Mouse (Mus musculus) CH12.LX (cell line): Measurements from ENCODE around the gene Armc8. TPM values are rescaled to one million over a fixed set of nuclear protein-coding genes. Genes with fewer than 3 reads are reported as not detected.

Source experiments
- DNase-seq: peaks from one replicate; pipeline ENCODE4 v3.0.0-alpha.2; 2013; ENCODE audit errors: extremely low read depth
- H3K27ac ChIP-seq: 2 replicates; pipeline ENCODE4 v1.5.1; 2012; ENCODE audit warnings: low read depth, mild to moderate bottlenecking, control low read depth, moderate library complexity; ENCODE audit not compliant: insufficient read depth
- H3K27me3 ChIP-seq: replicated peaks from 2 replicates; pipeline ENCODE3; 2012; ENCODE audit warnings: inconsistent platforms
- H3K36me3 ChIP-seq, 2 experiments: replicated peaks in 1 of 2; 2 replicates each; pipeline versions ENCODE3 to v1.6.1; 2012; ENCODE audit warnings: inconsistent platforms in 1 of 2, low read length in 1 of 2, mild to moderate bottlenecking in 1 of 2, mixed read lengths in 1 of 2, moderate library complexity in 1 of 2; ENCODE audit not compliant: control insufficient read depth in 1 of 2, insufficient read depth in 1 of 2
- H3K4me1 ChIP-seq, 2 experiments: 2 replicates each; pipeline ENCODE4 v1.6.1; 2012; ENCODE audit warnings: inconsistent platforms in 1 of 2, moderate library complexity in 1 of 2; ENCODE audit not compliant: insufficient read depth in 2 of 2, control insufficient read depth in 1 of 2
- H3K4me2 ChIP-seq: 2 replicates; pipeline ENCODE4 v1.6.1; 2012; ENCODE audit warnings: low read depth, mild to moderate bottlenecking, control low read depth; ENCODE audit not compliant: poor library complexity, insufficient read depth, severe bottlenecking
- H3K4me3 ChIP-seq, 3 experiments: fragments of 150-350 bp in 1 of 3; sonication (generic) in 1 of 3; replicated peaks in 1 of 3; 2 replicates each; pipeline versions ENCODE3 to v1.5.1; 2011 to 2012; ENCODE audit warnings: low read depth in 2 of 3, low read length in 2 of 3, mild to moderate bottlenecking in 2 of 3, moderate library complexity in 2 of 3, control low read depth in 1 of 3, improper control_type of control experiment in 1 of 3, inconsistent platforms in 1 of 3, mixed read lengths in 1 of 3; ENCODE audit not compliant: poor library complexity in 1 of 3
- H3K79me2 ChIP-seq: replicated peaks from 2 replicates; pipeline ENCODE4 v1.6.1; 2012; ENCODE audit warnings: mild to moderate bottlenecking, moderate library complexity; ENCODE audit not compliant: control insufficient read depth, poor library complexity, insufficient read depth, severe bottlenecking; ENCODE audit errors: extremely low read depth
- H3K9ac ChIP-seq: 2 replicates; pipeline ENCODE4 v1.6.1; 2012; ENCODE audit warnings: low read depth, mild to moderate bottlenecking, control low read depth, moderate library complexity; ENCODE audit not compliant: insufficient read depth
- H3K9me3 ChIP-seq: replicated peaks from 2 replicates; pipeline ENCODE3; 2012; ENCODE audit warnings: low read length, inconsistent platforms, mixed read lengths
- BHLHE40 ChIP-seq: IDR thresholded peaks from 2 replicates; pipeline ENCODE4 v1.6.1; 2011; ENCODE audit warnings: mild to moderate bottlenecking, low read depth, low read length, improper control_type of control experiment
- CHD2 ChIP-seq: IDR thresholded peaks from 2 replicates; pipeline ENCODE4 v1.6.1; 2011; ENCODE audit warnings: low read length, improper control_type of control experiment
- CTCF ChIP-seq, 2 experiments: IDR thresholded peaks in 1 of 2; conservative IDR thresholded peaks in 1 of 2; 2 replicates each; pipeline ENCODE4 v1.5.1; 2011 to 2012; ENCODE audit warnings: low read depth in 2 of 2, low read length in 2 of 2, improper control_type of control experiment in 1 of 2, inconsistent platforms in 1 of 2, mild to moderate bottlenecking in 1 of 2, moderate library complexity in 1 of 2
- E2F4 ChIP-seq: IDR thresholded peaks from 2 replicates; pipeline ENCODE4 v1.6.1; 2011; ENCODE audit warnings: low read depth, low read length, improper control_type of control experiment; ENCODE audit not compliant: insufficient replicate concordance
- HCFC1 ChIP-seq: IDR thresholded peaks from 2 replicates; pipeline ENCODE4 v1.6.1; 2012; ENCODE audit warnings: low read depth, mild to moderate bottlenecking, inconsistent platforms, low read length, improper control_type of control experiment
- IRF4 ChIP-seq: IDR thresholded peaks from 2 replicates; pipeline ENCODE4 v1.6.1; 2014; ENCODE audit warnings: low read depth, mild to moderate bottlenecking, inconsistent platforms, low read length, improper control_type of control experiment
- JUN ChIP-seq: IDR thresholded peaks from 2 replicates; pipeline ENCODE4 v1.6.1; 2011; ENCODE audit warnings: low read depth, mild to moderate bottlenecking, low read length, improper control_type of control experiment, moderate library complexity; ENCODE audit not compliant: insufficient read depth
- JUND ChIP-seq: conservative IDR thresholded peaks from 2 replicates; pipeline ENCODE4 v1.6.1; 2011; ENCODE audit warnings: low read depth, low read length, improper control_type of control experiment
- MAFK ChIP-seq: IDR thresholded peaks from 2 replicates; pipeline ENCODE4 v1.6.1; 2011; ENCODE audit warnings: low read length, improper control_type of control experiment; ENCODE audit not compliant: insufficient replicate concordance
- MAX ChIP-seq: IDR thresholded peaks from 2 replicates; pipeline ENCODE4 v1.6.1; 2011; ENCODE audit warnings: low read length, improper control_type of control experiment
- MEF2A ChIP-seq: IDR thresholded peaks from 2 replicates; pipeline ENCODE4 v1.6.1; 2014; ENCODE audit warnings: low read depth, mild to moderate bottlenecking, inconsistent platforms, low read length, improper control_type of control experiment, borderline replicate concordance
- MXI1 ChIP-seq: IDR thresholded peaks from 2 replicates; pipeline ENCODE4 v1.6.1; 2011; ENCODE audit warnings: mild to moderate bottlenecking, low read depth, low read length, improper control_type of control experiment
- POLR2AphosphoS2 ChIP-seq: IDR thresholded peaks from 2 replicates; pipeline ENCODE4 v1.6.1; 2011; ENCODE audit warnings: low read depth, low read length, improper control_type of control experiment
- RAD21 ChIP-seq: IDR thresholded peaks from 2 replicates; pipeline ENCODE4 v1.6.1; 2011; ENCODE audit warnings: low read depth, mild to moderate bottlenecking, low read length, improper control_type of control experiment, moderate library complexity
- SMC3 ChIP-seq: IDR thresholded peaks from 2 replicates; pipeline ENCODE4 v1.6.1; 2011; ENCODE audit warnings: low read depth, low read length, improper control_type of control experiment
- ZC3H11A ChIP-seq: IDR thresholded peaks from 2 replicates; pipeline ENCODE4 v1.6.1; 2012; ENCODE audit warnings: low read depth, mild to moderate bottlenecking, inconsistent platforms, low read length, improper control_type of control experiment
- dilution Hi-C: fragments of 300-500 bp; cut with MboI; formaldehyde crosslinking; loops from 2 replicates; pipeline ENCODE4 v1.14.3; 2020; ENCODE audit warnings: low sequenced_read_pairs; ENCODE audit not compliant: extremely low pct_unique_long_range_greater_than_20kb, extremely low pct_ligation_motif_present
- in situ Hi-C: fragments of 300-500 bp; cut with MboI; formaldehyde crosslinking; loops from 3 replicates; pipeline ENCODE4 v1.14.3; 2019; ENCODE audit warnings: low sequenced_read_pairs, low pct_ligation_motif_present, low pct_unique_long_range_greater_than_20kb, mixed read lengths
- polyA plus RNA-seq: library from polyadenylated mRNA; unstranded; fragments of >175 nt; gene quantifications from 2 replicates; pipeline ENCODE4 v1.2.1, GENCODE M21; 2012; ENCODE audit warnings: low read depth; ENCODE audit not compliant: insufficient read length
- total RNA-seq, 2 experiments: library from RNA; depleted of rRNA; stranded (reverse); fragments of 300-350 nt in 1 of 2; fragments of >200 nt in 1 of 2; gene quantifications; 2 replicates each; pipeline ENCODE4 v1.2.3; 2012 to 2014

Armc8 gene
- total and polyA plus RNA-seq, 3 experiments: 9.3 to 16.9 (median 15.3) TPM

- Histone ChIP-seq H3K79me2 (no peaks in the 10 kb centered on the region), H3K9me3 (no peaks in the 10 kb centered on the region), H3K27ac (no peak overlapping the region), H3K27me3 (peaks cover 2% of the 10 kb centered on the region), H3K36me3 (no peaks in the 10 kb centered on the region)
- dilution Hi-C loops (no loop called here), in situ Hi-C loops (no loop called here)
- TF ChIP-seq MAX (no peak), HCFC1 (no peak), CHD2 (no peak)
- TF ChIP-seq, all 38 proteins: peak for 0
- Histone ChIP-seq H3K4me1 (0 out of 4 replicates have a peak, but pooled peaks cover 0 to 7% of the 10 kb centered on the region in 2 experiments), H3K9ac (no peak overlapping the region), H3K4me2 (no peak overlapping the region), H3K4me3 (no peak overlapping the region)
- no peak for DNase-seq
These were observed 121.4 kb downstream of the Armc8 start for GRCm38 (mm10) chr9:99447323-99447722.

DNA sequence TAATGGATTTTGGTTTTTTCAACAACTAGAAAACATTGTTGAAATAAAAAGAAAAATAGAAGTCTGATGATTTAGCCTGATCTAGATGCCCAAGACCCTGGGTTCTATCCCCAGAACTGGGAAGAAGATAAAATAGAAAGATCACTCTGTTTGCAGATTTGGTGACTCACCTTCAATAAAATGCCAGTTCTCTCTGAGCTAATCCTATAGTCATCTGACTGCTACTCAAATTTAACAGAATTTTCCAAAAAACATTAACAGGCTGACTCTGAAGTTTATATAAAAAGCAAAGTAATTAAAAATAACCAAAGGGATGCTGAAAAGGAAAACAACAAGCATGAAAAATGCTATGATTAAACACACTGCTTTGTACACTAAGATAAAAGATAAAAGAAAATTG lies 122.4 kb downstream of the Armc8 start:
- H3K9ac ChIP-seq: no peak overlapping the region
- DNase-seq: no peak
- no peaks in the 10 kb centered on the region for H3K36me3 ChIP-seq
- in situ Hi-C loops: no loop called here
- no peak overlapping the region for H3K4me2 ChIP-seq
- TF ChIP-seq MXI1 (no peak), RAD21 (no peak), E2F4 (no peak), BHLHE40 (no peak), IRF4 (no peak), MEF2A (no peak), POLR2AphosphoS2 (no peak), MAX (no peak), ZC3H11A (no peak)
- TF ChIP-seq, all 38 proteins: peak for 0
- dilution Hi-C loops: no loop called here
- Histone ChIP-seq H3K4me3 (no peak overlapping the region), H3K9me3 (no peaks in the 10 kb centered on the region), H3K4me1 (peaks cover 0 to 15% of the 10 kb centered on the region in 2 experiments; a peak in 2 of 4 replicates), H3K79me2 (no peaks in the 10 kb centered on the region), H3K27ac (no peak overlapping the region), H3K27me3 (no peaks in the 10 kb centered on the region)

- TF ChIP-seq JUN (no peak), CTCF (conservative IDR thresholded peaks at IDR 0.05 in 1 of 2, IDR thresholded peaks at IDR 0.05 in 1 of 2; ENCODE audit: low read depth in 2 of 2, low read length in 2 of 2) (peak; percentile 42 to 72; a peak in 3 of 4 replicates), RAD21 (peak; percentile 16), SMC3 (peak; percentile 50), JUND (no peak), MAFK (no peak)
- in situ Hi-C loops (no loop called here), dilution Hi-C loops (no loop called here)
- Histone ChIP-seq H3K4me3 (no peak overlapping the region), H3K36me3 (no peaks in the 10 kb centered on the region), H3K9ac (no peak overlapping the region), H3K27me3 (no peaks in the 10 kb centered on the region), H3K4me2 (peak overlapping the region; percentile 7; the same call in 1 of the 2 replicates), H3K27ac (no peak overlapping the region), H3K79me2 (no peaks in the 10 kb centered on the region), H3K9me3 (no peaks in the 10 kb centered on the region), H3K4me1 (peaks cover 0 to 10% of the 10 kb centered on the region in 2 experiments; a peak in 2 of 4 replicates)
- peak; percentile 32 for DNase-seq
These were observed 124.0 kb downstream of the Armc8 start for GRCm38 (mm10) chr9:99444590-99445178.
